Mouse (Mus musculus) erythroblast, embryonic 14.5 days (primary cell): ENCODE results near the gene Fam111a.

Source experiments
- GATA1 ChIP-seq: IDR thresholded peaks from 2 replicates; pipeline ENCODE4 v1.6.1; 2012; ENCODE audit warnings: low read length, inconsistent platforms, mixed read lengths
- TAL1 ChIP-seq: IDR thresholded peaks from 3 replicates; pipeline ENCODE4 v1.6.1; 2012; ENCODE audit warnings: low read length, inconsistent platforms, mixed read lengths

- TF ChIP-seq TAL1 = no peak
- no peak for TF ChIP-seq GATA1
Measured at GRCm38 (mm10) chr19:12497909-12498308, 47.6 kb upstream of the Fam111a start.
